Mouse (Mus musculus): ENCODE results near the gene Foxo3. TPM values are rescaled to one million over a fixed set of nuclear protein-coding genes. Genes with fewer than 3 reads are reported as not detected.

The Foxo3 gene
- polyA plus RNA-seq, 1 experiment from 2014 or later: 10.2 TPM

DNA sequence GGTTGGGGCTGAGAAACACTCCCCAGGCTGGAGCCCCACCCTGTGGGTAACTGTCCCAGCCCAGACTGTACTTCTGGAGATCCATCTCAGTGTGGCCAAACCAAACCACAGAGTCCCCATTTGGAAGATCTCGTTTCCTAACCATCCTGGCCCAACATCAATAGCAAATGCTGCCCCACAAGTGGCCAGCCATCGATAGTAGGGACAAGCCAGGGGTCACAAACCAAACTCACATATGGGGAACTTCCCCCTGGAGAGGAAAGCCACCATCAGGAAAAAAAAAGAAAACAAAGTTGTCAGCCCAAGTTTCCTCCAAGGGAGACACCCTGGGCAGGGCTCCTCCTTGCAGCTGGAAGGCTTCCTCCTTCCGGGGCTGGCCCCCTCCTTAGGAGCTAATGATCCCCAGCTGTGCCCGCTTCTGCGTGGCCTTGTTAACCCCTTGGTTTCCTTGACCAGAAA is 105.6 kb downstream of the Foxo3 start:
- H3K4me3 ChIP-seq (ENCODE audit: low read length): no peak overlapping the region
- H3K4me2 ChIP-seq (ENCODE audit: low read depth, low read length): no peak overlapping the region
- H3K4me1 ChIP-seq (replicated peaks; ENCODE audit: control insufficient read depth, insufficient read depth, low read length): peaks cover 4% of the 10 kb centered on the region; the same call in 1 of the 2 replicates
- no peak overlapping the region for H3K9ac ChIP-seq (ENCODE audit: low read length)
- 11% methylated on average over 5 of the region's 5 CpGs for WGBS
- no peaks in the 10 kb centered on the region for H3K36me3 ChIP-seq (ENCODE audit: control insufficient read depth, insufficient read depth, low read length)
- H3K9me3 ChIP-seq (ENCODE audit: control insufficient read depth, low read length): no peaks in the 10 kb centered on the region
- H3K27ac ChIP-seq (ENCODE audit: low read length): no peak overlapping the region
- peak; percentile 79 for ATAC-seq (ENCODE audit: low read depth)
- no peaks in the 10 kb centered on the region for H3K27me3 ChIP-seq (ENCODE audit: control insufficient read depth, insufficient read depth, low read depth, low read length)

DNA sequence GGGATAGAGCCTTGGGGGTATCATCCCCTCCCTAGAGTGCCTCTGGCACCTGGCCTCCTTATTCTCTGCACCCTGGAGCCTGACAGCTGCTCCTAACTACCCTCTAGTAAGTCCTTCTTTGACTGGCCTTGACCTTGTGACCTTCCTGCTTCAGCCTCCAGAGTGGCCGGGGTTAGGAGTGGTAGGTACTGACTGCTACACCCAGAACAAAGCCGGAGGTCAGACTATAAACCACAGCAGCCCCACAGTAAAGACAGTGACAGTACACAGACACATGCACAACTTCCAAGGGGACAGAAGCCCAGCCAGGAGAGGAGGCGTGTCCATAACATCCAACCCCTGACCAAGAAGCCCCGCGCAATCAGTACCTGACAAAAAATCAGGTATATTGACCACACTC is 106.4 kb downstream of the Foxo3 start:
- Histone ChIP-seq H3K9me3 (ENCODE audit: control insufficient read depth, low read length) (no peaks in the 10 kb centered on the region), H3K9ac (ENCODE audit: low read length) (no peak overlapping the region), H3K27ac (ENCODE audit: low read length) (no peak overlapping the region), H3K36me3 (ENCODE audit: control insufficient read depth, insufficient read depth, low read length) (no peaks in the 10 kb centered on the region), H3K4me1 (replicated peaks; ENCODE audit: control insufficient read depth, insufficient read depth, low read length) (peaks cover 4% of the 10 kb centered on the region; the same call in 1 of the 2 replicates), H3K27me3 (ENCODE audit: control insufficient read depth, insufficient read depth, low read depth, low read length) (no peaks in the 10 kb centered on the region), H3K4me2 (ENCODE audit: low read depth, low read length) (no peak overlapping the region), H3K4me3 (ENCODE audit: low read length) (no peak overlapping the region)
- peak; percentile 6; the same call in 1 of the 2 replicates for ATAC-seq (ENCODE audit: low read depth)
- 64% methylated on average over 5 of the region's 5 CpGs for WGBS

DNA sequence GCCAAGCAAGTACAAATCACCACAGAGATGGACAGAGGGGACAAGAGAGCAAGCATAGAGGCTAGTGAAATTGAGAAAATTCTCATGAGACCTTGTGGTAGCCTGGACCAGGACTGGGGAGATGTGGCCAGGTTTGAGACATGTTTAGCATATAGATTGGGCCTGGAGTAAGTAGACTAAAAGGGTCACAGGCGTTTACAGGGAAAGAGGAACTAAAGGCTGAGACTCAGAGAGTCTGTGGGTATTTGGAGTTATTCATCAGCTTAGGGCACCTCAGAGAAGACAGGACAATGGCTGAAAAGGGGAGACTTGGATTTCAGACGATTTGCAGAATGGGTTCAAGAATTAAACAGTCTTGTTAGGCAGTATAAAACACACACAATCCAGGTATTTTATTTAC is 121.8 kb downstream of the Foxo3 start:
- H3K9ac ChIP-seq (ENCODE audit: low read length): no peak overlapping the region
- no peak overlapping the region for H3K27ac ChIP-seq (ENCODE audit: low read length)
- H3K9me3 ChIP-seq (ENCODE audit: control insufficient read depth, low read length): peaks cover 14% of the 10 kb centered on the region
- peaks cover 6% of the 10 kb centered on the region for H3K4me1 ChIP-seq (replicated peaks; ENCODE audit: control insufficient read depth, insufficient read depth, low read length)
- no peaks in the 10 kb centered on the region for H3K27me3 ChIP-seq (ENCODE audit: control insufficient read depth, insufficient read depth, low read depth, low read length)
- H3K4me3 ChIP-seq (ENCODE audit: low read length): no peak overlapping the region
- no peaks in the 10 kb centered on the region for H3K36me3 ChIP-seq (ENCODE audit: control insufficient read depth, insufficient read depth, low read length)
- WGBS: 79% methylated on average over 2 of the region's 2 CpGs
- no peak overlapping the region for H3K4me2 ChIP-seq (ENCODE audit: low read depth, low read length)
- ATAC-seq (ENCODE audit: low read depth): no peak

DNA sequence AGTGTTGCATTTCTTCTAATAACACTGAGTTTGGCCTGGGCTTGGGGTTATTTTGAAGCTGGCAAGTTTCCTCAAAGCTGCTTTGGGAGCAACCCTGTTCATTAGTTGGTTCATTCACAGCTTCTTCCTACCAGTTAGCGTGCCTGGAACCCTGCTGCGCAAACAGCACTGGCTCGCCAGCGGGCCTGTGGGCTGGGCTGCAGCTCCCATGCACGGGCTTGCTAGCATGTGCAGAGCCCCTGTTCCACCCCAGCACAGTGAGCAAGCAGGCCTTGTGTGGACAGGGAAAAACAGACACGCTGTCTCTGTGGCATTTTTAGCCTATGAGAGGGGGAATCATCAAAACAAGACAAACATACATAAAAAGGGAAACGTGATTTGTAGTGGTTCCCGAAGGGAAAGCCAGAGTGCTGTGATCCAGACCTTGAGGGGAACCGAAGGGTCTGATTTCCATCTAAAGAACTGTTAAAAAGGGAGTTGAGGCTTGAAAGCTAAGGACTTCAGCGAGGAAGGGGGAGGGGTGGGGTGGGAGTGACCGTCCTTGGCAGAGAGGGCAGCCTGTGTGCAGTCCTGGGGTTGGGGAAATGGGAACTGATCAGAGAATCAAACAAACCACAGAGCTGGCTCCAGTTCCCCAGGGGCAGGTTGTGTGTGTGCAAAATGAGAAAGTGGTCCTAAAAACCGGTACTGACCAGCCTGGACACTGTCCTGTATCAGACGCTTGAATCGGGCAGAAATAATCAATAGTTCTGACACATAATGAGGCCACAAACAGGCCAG is 123.9 kb downstream of the Foxo3 start:
- Histone ChIP-seq H3K9ac (ENCODE audit: low read length) (no peak overlapping the region), H3K4me2 (ENCODE audit: low read depth, low read length) (no peak overlapping the region), H3K27ac (ENCODE audit: low read length) (no peak overlapping the region; the same call in 1 of the 2 replicates), H3K4me3 (ENCODE audit: low read length) (no peak overlapping the region), H3K4me1 (replicated peaks; ENCODE audit: control insufficient read depth, insufficient read depth, low read length) (peaks cover 14% of the 10 kb centered on the region), H3K9me3 (ENCODE audit: control insufficient read depth, low read length) (peaks cover 7% of the 10 kb centered on the region), H3K36me3 (ENCODE audit: control insufficient read depth, insufficient read depth, low read length) (no peaks in the 10 kb centered on the region), H3K27me3 (ENCODE audit: control insufficient read depth, insufficient read depth, low read depth, low read length) (no peaks in the 10 kb centered on the region)
- ATAC-seq (ENCODE audit: low read depth): no peak
- WGBS: 44% methylated on average over 14 of the region's 14 CpGs

DNA sequence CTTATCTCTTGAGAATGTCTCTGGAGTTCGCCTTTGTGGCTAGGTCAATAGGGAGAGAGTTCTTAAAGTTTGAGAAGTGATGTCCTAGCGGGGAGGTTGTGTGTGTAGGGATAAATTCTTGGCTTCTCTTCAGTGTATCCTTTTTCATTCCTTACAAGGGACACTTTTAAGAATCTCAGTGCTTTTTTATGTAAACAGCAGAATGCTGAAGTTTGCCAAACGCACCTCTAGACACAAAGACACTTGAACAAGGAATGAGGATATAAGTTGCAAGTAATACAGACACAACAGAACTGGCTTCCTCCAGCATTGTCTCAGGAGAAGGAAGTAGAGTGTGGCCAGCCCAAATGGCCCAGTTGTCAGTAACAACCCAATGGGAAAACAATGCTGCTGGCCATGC is 126.8 kb downstream of the Foxo3 start:
- 46% methylated on average over 3 of the region's 3 CpGs for WGBS
- no peak for ATAC-seq (ENCODE audit: low read depth)

DNA sequence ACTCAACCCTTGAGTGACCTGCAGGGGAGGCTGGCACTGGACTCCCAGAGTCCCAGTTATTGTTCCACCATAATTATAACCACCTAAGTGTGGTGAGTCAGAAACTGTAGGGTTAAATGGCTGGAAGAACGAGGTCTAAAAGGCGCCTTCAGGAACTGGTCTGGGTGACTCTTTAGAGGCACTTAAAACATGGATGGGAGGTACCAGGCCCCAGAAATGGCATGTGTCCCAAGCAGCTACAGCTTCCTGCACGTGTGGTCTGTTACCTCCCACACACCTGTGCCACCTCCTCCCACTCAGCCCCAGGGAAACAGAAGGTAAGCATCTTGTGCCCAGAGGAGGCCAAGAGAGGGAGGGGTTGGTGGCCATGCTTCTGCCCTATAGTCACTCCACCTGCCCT is 128.2 kb downstream of the Foxo3 start:
- peak; percentile 80 for ATAC-seq (ENCODE audit: low read depth)
- Histone ChIP-seq H3K9me3 (ENCODE audit: control insufficient read depth, low read length) (no peaks in the 10 kb centered on the region), H3K27me3 (ENCODE audit: control insufficient read depth, insufficient read depth, low read depth, low read length) (no peaks in the 10 kb centered on the region), H3K9ac (ENCODE audit: low read length) (no peak overlapping the region), H3K4me3 (ENCODE audit: low read length) (no peak overlapping the region), H3K27ac (ENCODE audit: low read length) (peak overlapping the region; percentile 84), H3K4me1 (replicated peaks; ENCODE audit: control insufficient read depth, insufficient read depth, low read length) (peaks cover 31% of the 10 kb centered on the region), H3K36me3 (ENCODE audit: control insufficient read depth, insufficient read depth, low read length) (no peaks in the 10 kb centered on the region), H3K4me2 (ENCODE audit: low read depth, low read length) (no peak overlapping the region)
- 34% methylated on average over 3 of the region's 3 CpGs for WGBS

More for the DNA sequence above, 126.8 kb downstream of the Foxo3 start:
- no peak overlapping the region for H3K4me2 ChIP-seq (ENCODE audit: low read depth, low read length)
- H3K4me1 ChIP-seq (replicated peaks; ENCODE audit: control insufficient read depth, insufficient read depth, low read length): peaks cover 20% of the 10 kb centered on the region
- no peak overlapping the region for H3K4me3 ChIP-seq (ENCODE audit: low read length)
- H3K27me3 ChIP-seq (ENCODE audit: control insufficient read depth, insufficient read depth, low read depth, low read length): no peaks in the 10 kb centered on the region
- H3K36me3 ChIP-seq (ENCODE audit: control insufficient read depth, insufficient read depth, low read length): no peaks in the 10 kb centered on the region
- no peak overlapping the region for H3K9ac ChIP-seq (ENCODE audit: low read length)
- H3K27ac ChIP-seq (ENCODE audit: low read length): peak overlapping the region; percentile 51; the same call in 1 of the 2 replicates
- no peaks in the 10 kb centered on the region for H3K9me3 ChIP-seq (ENCODE audit: control insufficient read depth, low read length)

DNA sequence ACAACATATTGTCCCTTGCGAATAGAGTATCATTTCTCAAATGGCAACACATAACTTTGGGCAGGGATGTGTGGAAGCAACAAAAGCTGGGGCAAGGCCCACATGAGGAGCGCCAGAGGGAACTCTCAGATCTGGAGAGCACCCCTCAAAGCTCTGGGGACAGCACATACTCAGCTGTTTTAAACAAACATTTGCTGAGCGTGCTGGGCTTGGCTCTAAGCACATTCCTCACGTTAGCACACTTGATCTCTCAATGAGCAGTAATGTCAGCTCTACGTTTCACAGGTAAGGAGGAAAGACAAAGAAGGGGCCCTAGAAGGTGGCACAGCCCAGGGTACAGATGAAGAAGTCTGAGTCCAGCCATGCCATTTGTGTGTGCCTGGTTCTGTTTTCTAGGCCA is 131.3 kb downstream of the Foxo3 start:
- Histone ChIP-seq H3K27ac (ENCODE audit: low read length) (peak overlapping the region; percentile 87), H3K27me3 (ENCODE audit: control insufficient read depth, insufficient read depth, low read depth, low read length) (no peaks in the 10 kb centered on the region), H3K4me3 (ENCODE audit: low read length) (no peak overlapping the region), H3K9me3 (ENCODE audit: control insufficient read depth, low read length) (no peaks in the 10 kb centered on the region), H3K9ac (ENCODE audit: low read length) (no peak overlapping the region), H3K4me1 (replicated peaks; ENCODE audit: control insufficient read depth, insufficient read depth, low read length) (peaks cover 34% of the 10 kb centered on the region), H3K4me2 (ENCODE audit: low read depth, low read length) (no peak overlapping the region), H3K36me3 (ENCODE audit: control insufficient read depth, insufficient read depth, low read length) (no peaks in the 10 kb centered on the region)
- 32% methylated on average over 5 of the region's 5 CpGs for WGBS
- ATAC-seq (ENCODE audit: low read depth): peak; percentile 83

DNA sequence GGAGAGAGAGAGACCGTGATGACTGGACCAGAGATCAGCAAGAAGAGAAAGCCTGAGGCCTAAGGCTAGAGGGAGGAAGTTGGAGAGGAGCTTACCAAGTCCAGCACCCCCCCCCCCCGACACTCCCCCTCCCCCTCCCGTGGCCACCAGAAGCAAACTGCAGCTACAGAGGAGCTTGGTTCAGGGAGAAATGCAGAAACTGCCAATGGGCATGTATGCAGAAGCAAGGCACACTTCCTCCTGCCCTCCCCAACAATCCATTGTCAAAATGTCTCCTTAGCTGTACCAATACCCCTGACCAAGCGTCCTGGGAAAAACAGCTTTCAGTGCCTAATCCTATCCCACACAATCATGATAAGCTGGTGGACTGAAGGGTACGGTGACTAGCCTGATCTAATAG is 131.8 kb downstream of the Foxo3 start:
- no peaks in the 10 kb centered on the region for H3K9me3 ChIP-seq (ENCODE audit: control insufficient read depth, low read length)
- H3K27ac ChIP-seq (ENCODE audit: low read length): peak overlapping the region; percentile 82
- no peak for ATAC-seq (ENCODE audit: low read depth)
- 57% methylated on average over 5 of the region's 5 CpGs for WGBS
- peaks cover 34% of the 10 kb centered on the region for H3K4me1 ChIP-seq (replicated peaks; ENCODE audit: control insufficient read depth, insufficient read depth, low read length)
- H3K9ac ChIP-seq (ENCODE audit: low read length): no peak overlapping the region
- no peaks in the 10 kb centered on the region for H3K27me3 ChIP-seq (ENCODE audit: control insufficient read depth, insufficient read depth, low read depth, low read length)
- H3K4me2 ChIP-seq (ENCODE audit: low read depth, low read length): no peak overlapping the region
- no peaks in the 10 kb centered on the region for H3K36me3 ChIP-seq (ENCODE audit: control insufficient read depth, insufficient read depth, low read length)
- no peak overlapping the region for H3K4me3 ChIP-seq (ENCODE audit: low read length)

DNA sequence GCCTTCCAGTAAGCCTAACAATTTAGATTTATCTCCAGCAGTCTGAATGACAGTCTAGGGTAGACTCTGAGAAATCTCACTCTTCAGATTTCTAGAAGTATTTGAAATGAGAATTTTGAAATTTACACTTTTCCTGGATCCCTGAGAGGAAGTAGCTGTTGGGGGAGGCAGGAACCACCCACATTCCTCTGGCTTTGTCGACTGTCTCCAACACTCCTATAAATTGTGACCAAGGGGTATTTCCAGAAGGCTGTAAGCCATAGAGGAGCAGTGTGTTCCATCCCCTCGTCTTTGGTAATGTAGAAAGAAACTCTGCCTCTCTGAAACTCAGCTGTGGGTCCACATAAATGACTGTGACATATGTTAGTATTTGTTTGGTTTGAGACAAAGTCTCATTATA is 132.4 kb downstream of the Foxo3 start:
- H3K4me2 ChIP-seq (ENCODE audit: low read depth, low read length): no peak overlapping the region
- H3K9ac ChIP-seq (ENCODE audit: low read length): no peak overlapping the region
- ATAC-seq (ENCODE audit: low read depth): no peak
- WGBS: 26% methylated on average over 2 of the region's 2 CpGs
- H3K9me3 ChIP-seq (ENCODE audit: control insufficient read depth, low read length): no peaks in the 10 kb centered on the region
- H3K4me3 ChIP-seq (ENCODE audit: low read length): no peak overlapping the region
- H3K27ac ChIP-seq (ENCODE audit: low read length): peak overlapping the region; percentile 82
- no peaks in the 10 kb centered on the region for H3K27me3 ChIP-seq (ENCODE audit: control insufficient read depth, insufficient read depth, low read depth, low read length)
- peaks cover 34% of the 10 kb centered on the region for H3K4me1 ChIP-seq (replicated peaks; ENCODE audit: control insufficient read depth, insufficient read depth, low read length)
- no peaks in the 10 kb centered on the region for H3K36me3 ChIP-seq (ENCODE audit: control insufficient read depth, insufficient read depth, low read length)

Data from lung, embryonic 16.5 days (tissue).